Mouse (Mus musculus) kidney, adult 11 months (tissue): ENCODE results near the gene Cgref1.

Experiments used
- DNase-seq: peaks from one replicate; pipeline ENCODE4 v3.0.0; 2022

The Cgref1 gene

GRCm38 (mm10) chr5:30944956-30945781 is at the start of gene Cgref1:
TSS of gene Cgref1 (minus strand) at chr5:30945591.
- peak; percentile 78 for DNase-seq

DNA sequence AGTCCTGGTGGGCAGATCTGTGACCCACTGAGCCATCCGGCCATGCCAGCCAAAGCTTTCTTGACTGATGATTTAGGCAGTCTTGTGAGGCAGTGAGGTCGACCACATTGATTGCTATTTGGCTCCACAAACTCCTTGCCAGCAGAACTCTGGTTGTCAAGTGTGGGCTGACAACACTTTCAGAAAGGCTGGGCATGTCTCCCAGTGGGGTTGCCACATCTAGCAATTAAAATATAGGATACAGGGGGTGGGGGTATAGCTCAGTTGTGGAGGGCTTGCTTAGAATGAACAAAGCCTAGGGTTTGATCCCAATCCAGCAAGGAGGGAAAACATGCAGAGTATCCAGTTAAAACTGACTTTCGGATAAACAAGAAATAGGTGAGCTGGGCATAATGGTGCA is 48.7 kb upstream of the Cgref1 start:
- DNase-seq = no peak

- DNase-seq = no peak
These were observed 47.7 kb upstream of the Cgref1 start for GRCm38 (mm10) chr5:30992980-30993676.

- no peak for DNase-seq
These were observed 37.0 kb upstream of the Cgref1 start for GRCm38 (mm10) chr5:30982357-30982756.

DNA sequence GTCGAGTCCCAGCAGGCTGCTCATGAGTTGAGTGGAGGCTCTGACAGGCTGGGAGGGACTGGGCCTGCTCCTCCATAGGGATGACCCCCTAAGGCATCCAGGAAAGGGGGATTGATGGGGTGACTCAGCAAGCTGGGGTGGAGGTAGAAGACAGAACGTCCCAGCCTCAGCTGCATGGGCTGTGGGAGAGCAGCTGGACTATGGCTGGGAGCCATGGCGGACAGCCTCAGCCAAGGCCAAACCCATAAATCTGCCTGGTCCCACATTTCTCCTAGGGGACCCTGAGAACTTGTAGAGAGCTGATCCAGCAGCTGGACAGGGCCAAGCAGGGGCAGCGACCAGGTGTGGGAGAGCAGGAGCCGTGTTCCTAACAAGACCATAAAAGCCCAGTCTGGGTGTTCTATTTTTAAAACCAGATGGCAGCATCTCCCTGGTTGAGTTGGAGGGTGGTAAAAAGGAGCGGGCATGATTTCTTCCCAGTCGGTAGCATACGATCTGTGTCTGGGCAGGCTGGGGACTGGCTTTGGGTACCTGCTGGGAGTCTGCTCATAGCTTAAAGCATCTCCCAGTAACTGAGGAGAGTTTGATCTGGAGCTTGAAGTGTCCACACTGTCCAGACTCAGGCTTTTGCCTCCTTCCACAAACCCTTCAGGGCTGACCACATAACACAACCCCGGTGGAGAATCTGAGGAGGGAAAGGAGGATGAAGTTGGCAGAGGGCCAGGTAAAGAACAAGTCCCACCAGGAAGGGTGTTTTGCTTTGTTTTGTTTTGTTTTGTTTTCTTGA is 29.7 kb upstream of the Cgref1 start:
- peak; percentile 26 for DNase-seq

- DNase-seq = no peak
These were observed 24.0 kb upstream of the Cgref1 start for GRCm38 (mm10) chr5:30969440-30969839.

DNA sequence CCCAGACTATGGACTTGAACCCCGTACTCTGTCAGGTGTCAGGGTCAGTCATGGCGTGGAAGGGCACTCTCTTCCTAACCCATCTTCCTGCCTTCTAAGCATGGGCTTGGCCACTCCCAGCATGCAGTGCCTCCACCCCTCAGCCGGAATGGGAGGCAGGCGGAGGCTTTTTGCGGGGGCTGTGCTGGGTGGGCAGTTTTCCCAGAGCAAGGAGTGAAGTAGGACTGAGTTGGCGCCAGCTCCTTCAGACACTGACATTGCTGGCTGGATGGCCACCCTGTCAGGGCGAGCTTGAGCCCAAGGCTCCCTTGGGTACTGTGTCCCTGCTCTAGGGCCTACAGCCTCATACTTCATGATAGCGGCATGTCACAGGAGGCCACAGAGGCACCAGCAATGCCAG is 23.0 kb upstream of the Cgref1 start, which contains the start of gene Tcf23:
Gene Tcf23 (plus strand): TSS at position 247 of the 400 bp plus-strand sequence.
- DNase-seq = peak; percentile 19

GRCm38 (mm10) chr5:30966189-30966588 is 20.8 kb upstream of the Cgref1 start:
- no peak for DNase-seq

- no peak for DNase-seq
These were observed 18.5 kb upstream of the Cgref1 start for GRCm38 (mm10) chr5:30963916-30964315.

- no peak for DNase-seq
These were observed 16.4 kb upstream of the Cgref1 start for GRCm38 (mm10) chr5:30961545-30962505.

GRCm38 (mm10) chr5:30960814-30961213 is 15.4 kb upstream of the Cgref1 start:
- DNase-seq = no peak

- DNase-seq = peak; percentile 98
These were observed 14.6 kb upstream of the Cgref1 start, which contains the start of gene Preb for GRCm38 (mm10) chr5:30959966-30960501. TSS of gene Preb (minus strand) at chr5:30960361.

DNA sequence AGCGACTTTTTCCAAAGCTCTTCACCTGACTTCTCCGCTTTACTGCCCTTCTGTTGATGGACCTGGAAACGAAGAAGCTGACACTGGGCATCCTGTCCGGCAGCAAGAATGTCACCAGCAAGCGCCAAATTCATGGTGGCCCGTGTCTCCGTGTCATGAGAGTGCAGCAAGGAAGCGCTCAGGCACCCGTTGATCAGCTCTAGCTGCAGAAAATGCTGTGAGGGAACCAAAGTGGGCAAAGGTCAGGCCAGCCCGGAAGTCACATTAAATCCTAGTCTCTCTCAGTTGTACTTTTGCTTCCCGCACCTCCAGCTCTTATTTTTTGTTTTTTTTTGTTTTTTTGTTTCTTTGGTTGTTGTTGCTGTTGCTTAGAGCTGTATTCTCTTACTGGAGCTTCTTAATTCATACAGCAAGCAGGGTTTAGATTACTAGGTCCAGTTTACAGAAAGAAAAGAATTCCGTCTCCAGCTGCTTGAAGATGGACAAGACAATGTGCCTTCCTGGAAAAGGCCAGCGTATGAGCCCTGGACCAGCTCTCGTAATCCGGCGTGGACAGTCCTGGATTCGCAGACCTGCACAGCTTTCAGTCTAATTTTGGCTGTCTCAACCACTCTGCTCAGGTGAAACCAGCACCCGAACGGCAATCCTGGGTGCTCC is 13.9 kb upstream of the Cgref1 start:
- peak; percentile 60 for DNase-seq

- peak; percentile 18 for DNase-seq
These were observed 12.5 kb upstream of the Cgref1 start for GRCm38 (mm10) chr5:30957891-30958290.

- no peak for DNase-seq
These were observed 10.4 kb upstream of the Cgref1 start for GRCm38 (mm10) chr5:30955751-30956150.

- no peak for DNase-seq
These were observed 9.2 kb upstream of the Cgref1 start for GRCm38 (mm10) chr5:30954556-30954955.

DNA sequence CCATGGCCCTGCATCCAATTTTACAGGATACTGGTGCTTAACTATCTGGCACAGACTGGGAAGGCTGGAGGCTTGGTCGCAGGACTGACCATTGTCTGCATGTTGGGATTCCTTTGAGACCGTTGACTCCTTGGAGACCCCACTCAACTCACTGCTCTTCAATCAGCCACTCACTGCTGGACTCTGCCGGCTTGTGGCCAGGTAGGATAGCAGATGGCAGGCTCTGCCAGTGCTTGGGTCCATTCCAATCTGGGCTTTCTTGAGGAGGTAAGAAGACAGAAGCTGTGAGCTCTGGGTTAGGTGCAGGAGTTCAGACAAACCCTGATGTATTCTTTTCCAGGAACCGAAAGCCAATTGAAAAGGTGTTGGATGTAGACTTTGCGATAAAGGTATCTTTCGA is 8.7 kb upstream of the Cgref1 start:
- DNase-seq = peak; percentile 16

DNA sequence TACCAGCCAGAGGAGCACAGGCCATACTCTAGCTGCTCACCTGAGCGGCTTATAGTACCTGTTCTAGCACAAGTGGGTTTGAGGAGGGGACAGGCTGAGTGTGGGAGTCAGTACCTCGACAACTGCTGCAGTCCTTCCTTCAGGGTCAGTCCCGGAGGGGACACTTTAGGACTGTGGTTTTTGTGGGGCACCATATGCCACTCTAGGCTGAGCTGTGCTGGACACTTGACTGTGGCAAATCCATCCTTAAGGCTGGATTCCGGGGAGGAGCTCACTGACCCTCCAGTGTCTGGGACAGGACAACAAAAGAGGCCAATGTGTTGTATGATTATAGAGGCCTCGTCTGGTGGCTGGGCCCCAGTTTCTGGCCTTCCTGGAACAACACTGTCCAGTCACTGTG is 7.2 kb upstream of the Cgref1 start:
- no peak for DNase-seq

GRCm38 (mm10) chr5:30951706-30952105 is 6.3 kb upstream of the Cgref1 start:
- peak; percentile 8 for DNase-seq

- DNase-seq = peak; percentile 15
These were observed 5.5 kb upstream of the Cgref1 start for GRCm38 (mm10) chr5:30950922-30951321.

- peak; percentile 23 for DNase-seq
These were observed 5.1 kb upstream of the Cgref1 start for GRCm38 (mm10) chr5:30950451-30950850.
